Mouse (Mus musculus): ENCODE data around the gene Slc7a7. TPM values are rescaled to one million over a fixed set of nuclear protein-coding genes. Genes with fewer than 3 reads are reported as not detected.
A peak's percentile ranks its signal among the peaks of the same experiment; 100 is the strongest.

Slc7a7 gene
- 1 to 10 TPM; 3.1 to 4.5 TPM for total RNA-seq (2021)
- long read RNA-seq, experiment 1, partial matches to known transcripts = 0 of 2 reads
- long read RNA-seq, experiment 1, other reads (novel, unspliced or antisense) = 0 of 2 reads
- long read RNA-seq, experiment 2, partial matches to known transcripts = 1 of 1 reads
- long read RNA-seq, experiment 2, other reads (novel, unspliced or antisense) = 0 of 1 reads

DNA sequence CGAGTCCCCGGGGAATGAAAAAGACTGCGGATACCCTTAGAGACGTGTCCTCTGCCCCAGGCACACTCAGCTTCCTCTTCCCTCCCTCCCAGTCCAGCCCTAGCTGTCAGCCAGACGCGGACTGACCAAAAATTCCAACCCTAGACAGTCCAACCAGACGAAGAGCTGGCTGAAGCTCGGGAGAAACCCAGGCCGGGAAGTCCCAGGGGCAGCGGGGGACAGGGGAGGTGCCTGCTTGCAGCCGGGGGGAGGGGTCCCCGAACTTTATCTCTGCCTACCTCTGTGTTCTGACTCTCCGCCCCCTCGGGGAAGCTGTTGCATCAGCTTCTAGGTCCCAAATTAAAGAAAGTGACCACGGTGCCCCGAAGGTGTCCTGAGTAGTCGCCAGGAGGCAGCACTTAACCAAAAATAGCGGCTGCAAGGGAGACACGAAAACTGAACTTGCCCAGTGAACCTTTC is at the start of gene Slc7a7:
Gene Slc7a7 (minus strand): TSS at position 158 of the 459 bp plus-strand sequence.
- DNase-seq (ENCODE audit: low spot score in 2 of 2) = no peak

DNA sequence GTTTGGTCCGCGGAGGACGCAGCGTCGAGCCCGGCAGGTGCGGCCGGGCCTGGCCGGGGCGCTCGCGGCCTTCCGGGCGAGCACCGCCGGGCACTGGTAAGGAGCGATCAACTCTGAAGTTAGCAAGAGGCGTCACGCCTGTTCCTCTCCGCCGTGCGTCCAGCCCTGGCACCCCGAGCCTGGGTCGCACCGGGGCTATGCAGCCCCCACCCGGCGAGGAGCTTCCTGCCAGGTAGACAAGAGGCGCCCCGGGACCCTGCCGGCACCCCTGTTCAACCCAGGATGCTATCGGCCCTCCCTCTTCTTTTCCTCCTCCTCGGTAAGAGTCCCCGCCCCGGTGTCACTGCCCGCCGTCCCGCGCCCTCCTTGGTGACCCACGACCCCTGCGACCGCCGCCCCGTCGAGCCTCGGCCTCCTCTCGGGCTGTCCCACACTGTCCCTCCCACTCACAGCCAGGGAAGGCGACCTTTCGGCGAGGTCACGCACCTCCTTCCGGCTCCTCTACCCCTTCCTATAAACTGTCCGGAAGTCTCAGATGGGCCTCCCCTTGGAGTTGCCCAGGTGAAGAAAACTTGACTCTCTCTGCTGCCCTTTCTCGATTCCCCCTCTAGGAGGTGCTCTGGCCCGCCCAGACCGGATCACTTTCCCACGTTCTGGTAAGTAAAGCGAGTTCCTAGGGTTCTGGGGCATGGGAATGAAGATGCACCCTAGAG is 46.9 kb upstream of the Slc7a7 start:
- peak; percentile 43 to 60 for DNase-seq (ENCODE audit: low spot score in 2 of 2)

DNA sequence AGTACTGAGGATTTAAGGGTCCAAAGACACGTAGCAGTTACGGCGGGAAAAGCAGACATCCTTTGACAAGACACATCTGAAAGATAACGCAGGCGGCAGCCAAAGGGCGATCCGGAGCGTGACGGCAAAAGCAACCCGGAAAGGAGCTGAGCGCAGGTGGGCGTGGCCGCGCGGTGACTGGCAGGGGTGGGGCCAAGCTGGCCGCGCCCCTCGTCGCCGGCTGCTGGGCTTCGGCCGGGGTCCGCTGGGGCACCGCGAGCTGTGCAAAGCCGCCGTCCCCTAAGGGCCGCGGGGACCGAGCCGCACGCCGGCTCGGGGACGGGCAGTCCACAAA is 46.3 kb upstream of the Slc7a7 start, which contains the start of gene Lrp10:
Gene Lrp10 (plus strand): TSS at position 179 of the 334 bp plus-strand sequence.
- peak; percentile 90 for DNase-seq (ENCODE audit: low spot score in 2 of 2)

DNA sequence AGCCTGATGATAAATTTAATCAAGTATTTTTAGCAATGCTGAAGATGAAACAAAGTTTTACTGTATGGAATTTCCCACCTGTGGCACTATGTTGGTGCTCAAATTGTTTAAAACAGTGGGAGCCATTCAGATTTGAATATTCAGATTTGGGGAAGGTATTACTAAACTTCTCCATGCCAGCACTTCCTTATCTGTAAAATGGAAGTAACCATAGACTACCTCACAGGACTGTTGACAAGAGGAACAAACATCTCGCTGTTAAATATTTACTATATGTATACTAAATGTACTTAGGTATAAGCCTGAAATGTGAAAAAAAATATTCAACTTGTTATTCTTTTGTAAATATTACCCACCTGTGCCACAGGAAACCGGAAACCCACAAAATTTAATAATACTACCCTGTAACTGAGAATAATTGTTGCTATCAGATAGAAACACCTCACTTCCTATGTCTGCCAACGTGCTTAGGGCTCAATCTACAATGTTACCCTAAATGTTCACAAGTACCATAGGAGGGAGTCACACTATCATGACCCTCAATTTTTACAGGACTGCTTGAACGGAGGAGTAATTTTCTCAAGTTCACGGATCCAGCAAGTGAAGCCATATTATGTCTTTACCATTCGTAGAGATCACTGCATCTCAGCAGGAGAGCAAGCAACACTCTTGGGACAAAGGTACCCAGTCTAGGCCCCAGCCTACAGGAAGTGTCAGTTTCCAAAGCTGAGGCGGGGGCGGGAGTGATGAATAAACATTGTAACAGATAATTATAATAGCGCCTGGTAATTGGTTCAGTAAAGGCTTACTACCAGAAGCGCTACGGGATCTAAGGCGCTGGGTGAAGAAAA is 45.8 kb upstream of the Slc7a7 start:
- no peak for DNase-seq (ENCODE audit: low spot score in 2 of 2)

DNA sequence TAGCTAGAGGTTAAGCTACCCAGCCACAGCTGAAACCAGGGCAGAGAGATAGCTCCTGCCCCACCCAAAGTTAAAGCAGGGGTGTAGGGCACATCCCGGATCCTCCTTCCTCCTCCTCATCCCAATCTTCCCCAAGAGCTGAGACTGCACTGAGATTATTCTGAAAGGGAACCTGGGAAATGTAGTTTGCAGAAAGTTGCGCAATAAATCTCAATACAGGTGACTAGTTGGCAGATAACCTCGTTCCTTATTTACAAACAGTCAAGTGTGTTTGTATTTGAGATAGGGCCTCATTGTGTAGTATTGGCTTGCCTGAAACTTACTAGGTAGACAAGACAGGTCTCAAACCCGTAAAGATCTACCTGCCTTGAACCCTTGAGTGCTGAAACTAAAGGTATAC is 44.6 kb upstream of the Slc7a7 start:
- no peak for DNase-seq (ENCODE audit: low spot score in 2 of 2)

DNA sequence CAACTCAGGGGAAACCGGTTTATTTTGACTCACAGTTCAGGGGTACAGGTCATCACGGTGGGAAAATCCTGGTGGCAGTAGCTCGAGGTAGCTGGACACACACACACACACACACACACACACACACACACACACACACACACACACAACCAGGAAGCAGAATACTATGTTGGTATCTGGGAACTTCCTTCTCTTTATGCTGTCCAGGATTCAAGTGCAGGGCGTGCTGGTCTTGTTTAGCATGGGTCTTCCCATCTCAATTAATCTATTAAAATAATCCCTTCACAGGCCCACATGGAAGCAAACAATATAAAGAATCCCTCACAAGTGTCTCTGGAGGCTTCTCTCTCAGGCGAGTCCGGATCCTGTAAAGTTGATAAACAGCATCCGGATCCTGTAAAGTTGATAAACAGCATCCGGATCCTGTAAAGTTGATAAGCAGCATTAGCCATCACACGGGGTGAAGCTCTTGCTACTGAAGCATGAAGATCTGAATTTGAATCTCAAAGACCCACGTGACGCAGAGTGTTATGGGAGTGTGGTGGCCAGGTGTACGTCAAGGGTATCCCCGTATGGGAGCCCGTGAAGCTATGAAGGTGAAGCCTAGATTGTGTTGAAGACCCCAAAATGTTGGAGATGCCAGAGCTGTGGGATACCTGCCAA is 40.5 kb upstream of the Slc7a7 start:
- no peak for DNase-seq (ENCODE audit: low spot score in 2 of 2)

DNA sequence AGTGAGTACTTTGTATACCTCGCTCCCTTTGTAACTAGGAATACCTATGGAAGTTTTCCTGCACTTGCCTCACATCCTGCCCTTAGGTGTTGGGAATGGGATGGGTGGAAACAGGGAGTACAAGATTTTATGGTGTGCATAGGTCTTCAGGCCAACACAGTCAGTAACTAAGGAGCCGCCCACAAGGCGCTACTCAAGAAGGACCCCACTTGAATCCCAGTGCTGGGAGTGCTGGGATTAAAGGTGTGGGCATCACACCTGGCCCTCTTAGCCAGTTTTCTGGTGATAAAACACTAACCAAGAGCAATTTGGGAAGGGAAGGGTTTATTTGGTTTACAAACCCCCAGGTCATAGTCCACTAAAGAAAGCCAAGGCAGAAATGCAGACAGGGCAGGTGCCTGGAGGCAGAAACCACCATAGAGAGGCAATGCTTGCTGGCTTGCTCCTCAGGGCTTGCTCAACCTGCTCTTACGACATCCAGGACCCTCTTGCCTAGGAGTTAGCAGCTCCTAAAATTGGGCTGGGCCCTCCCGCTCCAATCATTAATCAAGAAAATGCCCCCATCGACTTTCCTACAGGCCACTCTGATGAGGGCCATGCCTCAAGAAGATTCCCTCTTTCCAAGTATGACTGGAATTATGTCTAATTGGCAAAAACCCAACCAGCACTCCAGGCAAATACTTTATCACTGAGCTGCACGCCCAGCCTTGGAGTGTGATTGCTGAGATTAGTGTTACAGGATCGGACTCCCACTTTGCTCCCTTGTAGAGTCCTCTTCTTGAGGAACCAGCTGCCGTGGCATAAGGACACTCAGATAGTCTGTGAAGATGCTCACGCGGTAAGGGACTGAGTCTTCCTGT is 37.3 kb upstream of the Slc7a7 start:
- no peak for DNase-seq (ENCODE audit: low spot score in 2 of 2)

DNA sequence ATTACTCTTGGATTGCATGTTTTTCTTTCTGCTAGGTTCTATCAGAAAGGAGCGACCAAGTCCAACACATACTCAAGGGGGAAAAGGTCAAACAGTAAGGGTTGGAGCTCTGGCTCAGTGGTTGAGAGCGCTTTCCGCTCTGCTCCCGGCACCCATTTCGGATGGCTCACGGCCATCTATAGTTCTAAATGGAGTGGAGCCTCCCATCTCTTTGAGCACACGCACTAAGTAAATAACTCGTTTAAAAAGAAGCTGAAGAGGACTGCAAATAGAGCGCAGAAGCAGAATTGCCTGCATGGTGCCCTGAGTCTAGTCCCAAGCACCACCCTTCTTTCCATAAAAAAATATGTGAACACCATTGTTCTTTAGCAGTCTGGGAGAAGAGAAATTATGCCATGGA is 36.0 kb upstream of the Slc7a7 start:
- DNase-seq (ENCODE audit: low spot score in 2 of 2) = no peak

DNA sequence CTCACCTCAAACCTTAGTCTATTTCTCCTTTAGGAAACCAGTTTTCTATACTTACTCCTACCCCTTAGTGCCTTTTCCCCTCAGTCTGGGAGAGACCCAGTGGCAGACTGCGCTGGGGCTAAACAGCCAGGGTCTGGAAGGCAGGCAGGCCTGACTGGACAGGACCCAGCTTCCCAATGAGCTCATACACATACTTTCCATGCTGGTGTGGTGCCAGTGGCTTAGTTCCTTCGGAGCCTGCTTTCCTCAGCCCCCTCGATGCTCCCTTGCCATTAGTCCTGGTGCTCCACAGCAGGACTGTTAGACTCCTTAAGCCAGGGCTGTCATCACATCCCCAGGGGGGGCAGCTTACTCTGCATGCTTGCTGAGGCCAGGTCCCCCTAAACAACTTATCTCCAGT is 27.9 kb upstream of the Slc7a7 start:
- DNase-seq (ENCODE audit: low spot score in 2 of 2) = no peak

DNA sequence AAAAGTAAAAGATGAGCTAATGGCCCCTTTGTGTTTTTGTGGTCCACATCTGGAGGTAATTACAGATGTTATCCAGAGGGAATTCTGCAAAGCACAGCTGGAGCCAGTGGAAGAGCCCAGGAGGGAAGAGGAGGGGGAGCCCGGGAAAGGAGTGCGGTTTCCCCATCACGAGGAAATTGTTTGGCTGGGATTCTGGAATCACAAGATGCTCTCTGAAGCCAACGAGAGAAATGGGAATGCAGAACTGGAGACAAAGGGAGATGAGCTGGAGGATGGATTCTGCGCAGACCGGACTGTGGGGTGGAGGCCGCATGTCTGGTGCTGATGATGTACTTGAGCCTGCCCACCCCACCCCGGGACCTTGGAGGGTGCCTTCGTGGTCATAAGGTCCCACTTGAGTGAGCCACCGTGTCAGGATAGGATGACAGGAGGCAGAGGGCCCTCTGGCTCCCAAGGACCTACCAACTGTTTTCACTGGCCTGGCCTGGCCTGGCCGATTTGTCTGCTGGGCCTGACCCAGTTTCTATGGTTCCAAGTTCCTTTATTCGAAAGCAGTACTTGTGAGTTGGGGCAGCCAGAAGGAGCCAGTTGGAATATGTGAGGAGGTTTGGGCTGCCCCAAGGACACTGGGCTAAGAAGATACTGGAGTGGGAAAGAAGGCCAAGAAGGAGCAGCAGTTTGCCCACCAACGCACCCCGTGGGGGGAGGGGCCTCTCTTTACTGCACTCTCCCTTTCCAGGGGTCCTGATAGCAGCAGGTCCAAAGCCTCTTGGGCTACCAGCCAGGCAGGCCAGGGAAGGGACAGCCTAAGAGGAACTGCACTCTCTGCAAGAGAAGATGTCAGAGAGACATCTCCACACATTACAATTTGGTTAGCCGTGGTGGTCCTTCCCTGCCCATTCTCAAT is 26.4 kb upstream of the Slc7a7 start:
- DNase-seq (ENCODE audit: low spot score in 2 of 2) = no peak

DNA sequence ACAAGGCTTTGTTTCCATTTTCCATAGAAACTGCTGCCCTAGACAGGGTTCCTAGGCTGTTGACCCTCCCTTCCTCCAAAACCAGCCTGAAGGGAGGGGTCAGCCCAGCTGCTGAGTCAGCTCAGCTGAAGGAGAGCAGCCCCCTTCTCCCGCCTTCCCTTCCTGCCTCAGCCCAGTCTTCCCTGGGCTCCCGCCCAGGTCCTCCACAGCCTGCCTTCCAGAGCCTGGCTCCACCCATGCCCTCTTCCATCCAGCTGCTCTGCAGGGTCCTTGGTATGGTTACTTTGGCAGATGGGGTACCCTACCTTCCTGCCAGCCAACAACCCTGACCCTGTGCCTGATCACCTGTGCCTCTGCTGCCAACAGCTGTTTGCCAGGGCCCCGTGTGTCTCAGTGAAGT is 25.6 kb upstream of the Slc7a7 start:
- DNase-seq (ENCODE audit: low spot score in 2 of 2) = no peak

DNA sequence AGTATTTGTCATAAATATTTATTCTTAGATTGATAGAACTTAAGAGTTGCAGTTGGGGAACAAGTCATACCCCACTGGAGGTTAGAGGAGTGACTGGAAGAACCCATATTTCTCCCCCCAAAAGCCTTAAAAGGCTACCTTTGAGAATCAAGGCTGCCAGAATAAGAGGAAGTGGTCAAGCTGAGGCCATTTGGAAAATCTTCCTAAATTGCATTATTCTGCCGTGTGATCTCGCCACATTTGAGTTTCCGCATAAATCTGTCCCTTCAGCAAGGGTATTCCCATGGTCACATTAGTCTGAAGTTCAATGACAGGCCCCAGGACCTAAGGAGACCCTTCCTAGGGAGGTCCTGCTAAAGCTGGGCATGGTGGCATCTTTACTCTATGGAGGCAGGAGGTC is 25.0 kb upstream of the Slc7a7 start:
- no peak for DNase-seq (ENCODE audit: low spot score in 2 of 2)

DNA sequence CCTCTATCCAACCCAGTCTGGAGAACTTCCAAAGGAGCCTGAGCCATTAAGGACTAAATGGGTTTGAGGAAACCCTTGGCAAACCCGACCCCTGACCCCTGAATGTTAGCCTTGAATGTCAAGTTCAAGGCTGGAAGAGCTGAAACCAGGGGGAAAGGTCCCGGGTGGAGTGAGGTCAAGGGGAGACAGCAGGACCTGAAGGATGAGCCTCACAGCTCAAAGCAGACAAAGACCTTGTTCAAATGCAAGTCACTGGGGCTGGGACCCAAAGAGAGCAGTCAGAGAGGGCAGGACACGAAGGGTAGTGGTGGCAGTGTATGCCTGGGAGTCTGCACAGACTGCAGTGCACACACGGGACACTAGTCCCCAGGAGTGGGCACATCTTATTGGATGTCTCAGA is 23.8 kb upstream of the Slc7a7 start:
- DNase-seq (ENCODE audit: low spot score in 2 of 2) = no peak

DNA sequence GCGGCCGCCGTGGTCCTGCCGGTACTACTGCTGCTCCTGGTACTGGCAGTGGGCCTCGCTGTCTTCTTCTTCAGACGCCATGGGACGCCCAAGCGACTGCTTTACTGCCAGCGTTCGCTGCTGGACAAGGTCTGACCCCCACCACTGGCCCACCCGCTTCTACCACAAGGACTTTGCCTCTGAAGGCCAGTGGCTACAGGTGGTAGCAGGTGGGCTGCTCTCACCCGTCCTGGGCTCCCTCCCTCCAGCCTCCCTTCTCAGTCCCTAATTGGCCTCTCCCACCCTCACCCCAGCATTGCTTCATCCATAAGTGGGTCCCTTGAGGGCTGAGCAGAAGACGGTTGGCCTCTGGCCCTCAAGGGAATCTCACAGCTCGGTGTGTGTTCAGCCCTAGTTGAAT is 23.0 kb upstream of the Slc7a7 start:
- DNase-seq (ENCODE audit: low spot score in 2 of 2) = no peak

DNA sequence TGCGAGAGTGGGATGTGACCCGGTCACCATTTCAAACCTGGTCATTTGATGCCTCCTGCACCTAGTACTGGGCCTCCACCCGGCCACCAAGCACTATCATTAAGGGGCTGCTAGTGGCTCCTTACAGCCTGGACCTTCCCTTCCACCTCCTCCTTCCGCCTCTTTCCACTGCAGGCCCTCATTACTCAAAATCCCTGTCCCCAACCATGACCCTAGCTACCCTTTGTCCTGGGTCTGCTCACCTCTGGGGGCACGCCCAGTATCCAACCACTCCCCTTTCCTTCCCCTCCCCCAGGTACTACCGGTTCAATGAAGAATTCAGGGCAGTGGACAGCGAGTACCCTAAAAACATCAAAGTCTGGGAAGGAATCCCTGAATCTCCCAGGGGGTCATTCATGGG is 22.0 kb upstream of the Slc7a7 start:
- DNase-seq (ENCODE audit: low spot score in 2 of 2) = no peak

DNA sequence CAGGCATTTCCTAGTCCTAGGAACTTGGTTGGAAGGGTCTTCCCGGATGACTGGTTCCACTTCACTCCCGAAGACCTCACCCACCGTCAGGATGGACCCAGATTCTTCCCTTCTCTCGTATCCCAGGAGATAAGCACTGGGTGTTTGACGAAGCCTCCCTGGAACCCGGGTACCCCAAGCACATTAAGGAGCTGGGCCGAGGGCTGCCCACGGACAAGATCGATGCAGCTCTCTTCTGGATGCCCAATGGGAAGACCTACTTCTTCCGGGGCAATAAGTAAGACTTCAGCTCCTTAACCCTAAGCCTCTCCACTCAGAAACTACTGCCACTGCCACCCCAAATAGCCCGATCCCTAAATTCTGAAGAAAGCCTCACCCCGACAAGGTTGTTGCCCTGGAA is 21.6 kb upstream of the Slc7a7 start:
- no peak for DNase-seq (ENCODE audit: low spot score in 2 of 2)

DNA sequence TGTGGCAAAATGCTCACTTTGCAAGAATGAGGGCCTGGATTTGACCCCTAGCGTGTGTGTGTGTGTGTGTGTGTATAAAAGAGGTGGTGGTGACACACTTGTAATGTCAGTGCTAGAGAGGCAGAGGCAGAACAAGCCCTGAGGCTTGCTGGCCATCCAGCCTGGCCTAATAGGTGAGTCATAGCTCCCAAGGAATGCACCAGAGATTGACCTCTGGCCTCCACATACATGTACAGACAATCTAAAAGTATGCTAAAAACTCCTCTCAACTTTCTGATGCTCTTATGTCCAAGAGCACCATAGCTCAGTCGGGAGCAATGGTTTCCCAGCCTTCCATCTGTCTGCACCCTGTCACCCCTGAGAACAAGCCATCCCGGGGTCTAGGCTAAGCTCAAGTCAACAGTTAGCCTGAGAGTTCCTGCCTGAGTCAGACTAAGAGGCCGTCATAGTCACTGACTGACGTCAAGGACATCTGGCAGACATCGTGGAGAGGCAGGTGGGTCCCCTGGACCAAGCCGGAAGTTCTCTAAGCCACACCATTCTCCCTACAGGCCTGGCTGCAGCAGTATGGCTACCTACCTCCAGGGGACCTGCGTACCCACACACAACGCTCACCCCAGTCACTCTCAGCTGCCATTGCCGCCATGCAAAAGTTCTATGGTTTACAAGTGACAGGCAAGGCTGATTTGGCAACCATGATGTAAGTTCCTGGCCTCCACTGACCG is 17.8 kb upstream of the Slc7a7 start:
- DNase-seq (ENCODE audit: low spot score in 2 of 2) = no peak

DNA sequence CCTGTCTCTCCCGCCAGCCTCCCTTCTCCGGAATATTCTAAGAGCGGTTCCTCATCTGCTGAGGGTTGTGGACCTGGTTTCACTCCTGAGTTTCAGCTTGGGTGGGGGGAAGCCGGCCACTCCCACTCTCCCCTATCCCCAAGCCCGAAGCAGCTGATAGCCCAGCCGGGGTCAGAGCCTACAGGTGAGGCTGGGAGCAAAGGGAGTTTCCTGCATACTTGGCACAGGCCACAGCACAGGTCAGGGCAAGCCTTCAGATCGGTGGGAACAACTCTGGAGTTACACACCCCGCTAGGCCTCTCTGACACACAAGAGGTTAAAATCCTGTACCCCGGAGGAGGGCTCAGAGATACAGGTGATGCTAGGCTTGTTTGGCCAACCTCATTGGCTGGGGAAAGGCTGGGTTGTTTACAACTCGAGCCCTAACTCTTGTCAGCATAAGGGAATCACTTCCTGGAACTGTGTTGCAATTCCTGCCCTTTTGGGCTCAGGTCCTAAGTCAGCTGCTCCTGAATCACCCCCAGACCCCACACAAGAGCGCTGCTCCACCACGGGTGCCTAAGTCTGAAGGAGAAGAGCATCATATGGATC is 16.5 kb upstream of the Slc7a7 start:
- DNase-seq (ENCODE audit: low spot score in 2 of 2) = no peak
